Mouse (Mus musculus) embryonic facial prominence, embryonic 13.5 days (tissue): Measurements from ENCODE around the gene Foxl1. TPM values are rescaled to one million over a fixed set of nuclear protein-coding genes. Genes with fewer than 3 reads are reported as not detected.
"Not testable (repeated sequence)": the region's sequence is repeated elsewhere in the genome, so short reads cannot be mapped to it uniquely, and the experiment has no call there.

Experiments used
- ATAC-seq: fragments of 200-750 bp; cut with Nextera tagmentation; 2 replicates; pipeline ENCODE4 v1.8.0; 2017; ENCODE audit warnings: low read depth; ENCODE audit not compliant: insufficient number of reproducible peaks, insufficient read depth, low FRiP score, low TSS enrichment
- H3K27ac ChIP-seq: fragments of 300-500 bp; sonication (generic); 2 replicates; pipeline ENCODE4 v1.5.1; 2015; ENCODE audit warnings: moderate library complexity, mild to moderate bottlenecking, inconsistent platforms
- H3K27me3 ChIP-seq: fragments of 300-500 bp; sonication (generic); 2 replicates; pipeline ENCODE4 v1.6.1; 2015; ENCODE audit warnings: mild to moderate bottlenecking, inconsistent platforms
- H3K36me3 ChIP-seq: fragments of 300-500 bp; sonication (generic); 2 replicates; pipeline ENCODE4 v1.6.1; 2015; ENCODE audit warnings: mild to moderate bottlenecking, inconsistent platforms
- H3K4me1 ChIP-seq: fragments of 300-500 bp; sonication (generic); 2 replicates; pipeline ENCODE4 v1.6.1; 2015; ENCODE audit warnings: inconsistent platforms
- H3K4me2 ChIP-seq: fragments of 300-500 bp; sonication (generic); 2 replicates; pipeline ENCODE4 v1.6.1; 2015; ENCODE audit warnings: moderate library complexity, mild to moderate bottlenecking, inconsistent platforms
- H3K4me3 ChIP-seq: fragments of 300-500 bp; sonication (generic); 2 replicates; pipeline ENCODE4 v1.5.1; 2015; ENCODE audit warnings: mild to moderate bottlenecking, inconsistent platforms
- H3K9ac ChIP-seq: fragments of 300-500 bp; sonication (generic); 2 replicates; pipeline ENCODE4 v1.6.1; 2015; ENCODE audit warnings: mild to moderate bottlenecking, inconsistent platforms
- H3K9me3 ChIP-seq: fragments of 300-500 bp; sonication (generic); 2 replicates; pipeline ENCODE4 v1.6.1; 2016; ENCODE audit warnings: inconsistent platforms
- WGBS: fragments of 180-500 bp; shearing (Covaris S2); methylation state at CpG from one replicate; pipeline ENCODE4 v1.1.7; 2015; ENCODE audit warnings: mixed read lengths; 5-methylcytosine and 5-hydroxymethylcytosine counted together
- polyA plus RNA-seq: library from polyadenylated mRNA; unstranded; fragments of >200 nt; fragmentation: Nextera tagmentation; extraction: Ambion mirVana; gene quantifications from 2 replicates; pipeline ENCODE4 v1.2.1, GENCODE M21; 2015

Foxl1 gene
- polyA plus RNA-seq, 1 experiment from 2014 or later: 0.34 TPM

- peak overlapping the region; percentile 43 for H3K4me2 ChIP-seq
- peak overlapping the region; percentile 38; the same call in 1 of the 2 replicates for H3K9ac ChIP-seq
- H3K27ac ChIP-seq: no peak overlapping the region
- H3K9me3 ChIP-seq: no peaks in the 10 kb centered on the region
- ATAC-seq: no peak
- H3K4me1 ChIP-seq: peaks cover 36% of the 10 kb centered on the region
- H3K4me3 ChIP-seq: peak overlapping the region; percentile 31
- H3K36me3 ChIP-seq: no peaks in the 10 kb centered on the region
- WGBS: 2% methylated on average over 55 of the region's 55 CpGs
- peaks cover 92% of the 10 kb centered on the region for H3K27me3 ChIP-seq
These were observed 958 bp downstream of the Foxl1 start for GRCm38 (mm10) chr8:121128531-121129264.

- H3K4me1 ChIP-seq: peaks cover 36% of the 10 kb centered on the region
- H3K36me3 ChIP-seq: no peaks in the 10 kb centered on the region
- no peak overlapping the region for H3K27ac ChIP-seq
- ATAC-seq: no peak
- no peaks in the 10 kb centered on the region for H3K9me3 ChIP-seq
- H3K9ac ChIP-seq: no peak overlapping the region
- peak overlapping the region; percentile 43; the same call in 1 of the 2 replicates for H3K4me2 ChIP-seq
- H3K27me3 ChIP-seq: peaks cover 92% of the 10 kb centered on the region
- WGBS: 16% methylated on average over 16 of the region's 16 CpGs
- no peak overlapping the region for H3K4me3 ChIP-seq
These were observed 1.7 kb downstream of the Foxl1 start for GRCm38 (mm10) chr8:121129265-121129940.

- Histone ChIP-seq H3K27me3 (peaks cover 81% of the 10 kb centered on the region), H3K4me2 (no peak overlapping the region)
- 33% methylated on average over 5 of the region's 5 CpGs for WGBS
These were observed 2.8 kb downstream of the Foxl1 start for GRCm38 (mm10) chr8:121130522-121130921.

GRCm38 (mm10) chr8:121132961-121133513 is 5.3 kb downstream of the Foxl1 start:
- no peak overlapping the region for H3K4me3 ChIP-seq
- H3K36me3 ChIP-seq: no peaks in the 10 kb centered on the region
- H3K9ac ChIP-seq: no peak overlapping the region
- ATAC-seq: no peak
- no peak overlapping the region for H3K4me2 ChIP-seq
- H3K27ac ChIP-seq: no peak overlapping the region
- peaks cover 55% of the 10 kb centered on the region for H3K27me3 ChIP-seq
- WGBS: 38% methylated on average over 5 of the region's 5 CpGs
- peaks cover 11% of the 10 kb centered on the region for H3K9me3 ChIP-seq
- H3K4me1 ChIP-seq: peaks cover 24% of the 10 kb centered on the region

More at GRCm38 (mm10) chr8:121130522-121130921, 2.8 kb downstream of the Foxl1 start:
- Histone ChIP-seq H3K9me3 (no peaks in the 10 kb centered on the region), H3K9ac (no peak overlapping the region), H3K36me3 (no peaks in the 10 kb centered on the region), H3K4me3 (no peak overlapping the region), H3K4me1 (peaks cover 30% of the 10 kb centered on the region), H3K27ac (no peak overlapping the region)
- no peak for ATAC-seq

DNA sequence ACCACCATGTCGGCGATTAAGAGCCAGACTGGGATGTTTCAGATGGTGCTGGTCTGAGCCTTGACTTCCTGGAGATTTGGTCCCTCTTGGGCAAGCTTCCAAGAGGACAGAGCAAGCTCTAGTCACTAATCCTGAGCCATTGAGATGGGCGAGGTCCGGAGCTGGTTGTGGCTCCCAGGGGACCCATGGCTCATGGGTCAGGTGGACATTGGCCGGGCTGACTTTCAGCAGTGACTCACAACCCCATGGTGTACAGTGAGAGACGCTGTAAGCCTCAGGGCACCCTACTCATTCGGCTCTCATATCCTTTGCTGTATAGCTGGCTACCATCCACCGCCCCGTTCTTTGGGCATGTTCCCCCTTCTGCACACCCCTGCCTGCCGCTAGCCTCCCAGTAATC is 6.4 kb downstream of the Foxl1 start:
- Histone ChIP-seq H3K4me2 (no peak overlapping the region), H3K4me3 (no peak overlapping the region), H3K4me1 (peaks cover 13% of the 10 kb centered on the region; the same call in 1 of the 2 replicates), H3K27me3 (peaks cover 45% of the 10 kb centered on the region), H3K9me3 (peaks cover 15% of the 10 kb centered on the region), H3K27ac (no peak overlapping the region), H3K9ac (no peak overlapping the region), H3K36me3 (no peaks in the 10 kb centered on the region)
- ATAC-seq: no peak
- 88% methylated on average over 10 of the region's 10 CpGs for WGBS

- Histone ChIP-seq H3K4me1 (peaks cover 10% of the 10 kb centered on the region; the same call in 1 of the 2 replicates), H3K27me3 (peaks cover 41% of the 10 kb centered on the region), H3K4me2 (no peak overlapping the region), H3K9ac (no peak overlapping the region), H3K4me3 (no peak overlapping the region), H3K9me3 (peaks cover 15% of the 10 kb centered on the region), H3K27ac (no peak overlapping the region), H3K36me3 (no peaks in the 10 kb centered on the region)
- 88% methylated on average over 11 of the region's 11 CpGs for WGBS
- no peak for ATAC-seq
These were observed 6.8 kb downstream of the Foxl1 start for GRCm38 (mm10) chr8:121134512-121134911.

- 93% methylated on average over 6 of the region's 6 CpGs for WGBS
- H3K9ac ChIP-seq: no peak overlapping the region
- no peak overlapping the region for H3K27ac ChIP-seq
- H3K4me2 ChIP-seq: no peak overlapping the region
- H3K27me3 ChIP-seq: peaks cover 19% of the 10 kb centered on the region
- no peaks in the 10 kb centered on the region for H3K36me3 ChIP-seq
- no peak for ATAC-seq
- no peak overlapping the region for H3K4me3 ChIP-seq
- peaks cover 15% of the 10 kb centered on the region for H3K9me3 ChIP-seq
- peaks cover 10% of the 10 kb centered on the region; the same call in 1 of the 2 replicates for H3K4me1 ChIP-seq
These were observed 9.1 kb downstream of the Foxl1 start for GRCm38 (mm10) chr8:121136856-121137255.

- not testable (repeated sequence) for H3K36me3 ChIP-seq, H3K9me3 ChIP-seq, H3K27ac ChIP-seq, ATAC-seq, H3K4me1 ChIP-seq, H3K4me2 ChIP-seq, H3K4me3 ChIP-seq, H3K9ac ChIP-seq
- H3K27me3 ChIP-seq: peaks cover 13% of the 10 kb centered on the region
- WGBS: 77% methylated on average over 5 of the region's 6 CpGs
These were observed 17.9 kb downstream of the Foxl1 start for GRCm38 (mm10) chr8:121145457-121146134.

DNA sequence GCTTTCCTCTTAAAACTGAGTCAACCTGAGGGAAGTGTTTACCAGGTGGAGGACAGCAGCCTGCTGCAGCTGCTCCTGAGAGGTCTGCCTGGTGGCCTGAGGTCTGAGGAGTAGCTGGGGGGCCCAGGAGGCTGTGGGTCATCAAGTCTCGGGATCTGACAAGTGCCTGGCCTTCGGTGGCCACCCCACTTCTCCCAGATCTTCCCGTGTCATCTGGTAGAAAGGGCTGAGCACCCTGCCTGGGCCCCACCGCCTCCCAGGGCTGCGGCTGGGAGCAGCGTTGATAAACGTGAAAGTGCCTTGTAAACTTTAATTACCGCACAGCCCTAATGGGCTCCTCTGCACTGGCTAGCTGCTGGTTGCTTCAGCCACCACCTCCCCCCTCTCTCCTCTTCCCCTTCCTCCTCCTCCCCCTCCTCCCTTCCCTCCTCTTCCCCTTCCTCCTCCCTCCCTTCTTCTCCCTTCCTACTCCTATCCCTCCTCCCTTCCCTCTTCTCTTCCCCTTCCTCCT is 20.9 kb downstream of the Foxl1 start:
- Histone ChIP-seq H3K4me2 (no peak overlapping the region), H3K9me3 (no peaks in the 10 kb centered on the region), H3K9ac (no peak overlapping the region), H3K36me3 (no peaks in the 10 kb centered on the region), H3K4me3 (no peak overlapping the region), H3K4me1 (no peaks in the 10 kb centered on the region), H3K27me3 (peaks cover 3% of the 10 kb centered on the region), H3K27ac (no peak overlapping the region)
- no peak for ATAC-seq
- 24% methylated on average over 8 of the region's 8 CpGs for WGBS

- no peak overlapping the region for H3K4me3 ChIP-seq
- no peak overlapping the region for H3K4me2 ChIP-seq
- WGBS: 62% methylated on average over 12 of the region's 12 CpGs
- no peak for ATAC-seq
- no peaks in the 10 kb centered on the region for H3K36me3 ChIP-seq
- H3K9ac ChIP-seq: no peak overlapping the region
- peaks cover 4% of the 10 kb centered on the region; the same call in 1 of the 2 replicates for H3K27me3 ChIP-seq
- H3K4me1 ChIP-seq: no peaks in the 10 kb centered on the region
- no peak overlapping the region for H3K27ac ChIP-seq
- no peaks in the 10 kb centered on the region for H3K9me3 ChIP-seq
These were observed 24.7 kb downstream of the Foxl1 start for GRCm38 (mm10) chr8:121152394-121152793.

- Histone ChIP-seq H3K9ac (no peak overlapping the region), H3K36me3 (no peaks in the 10 kb centered on the region), H3K9me3 (no peaks in the 10 kb centered on the region), H3K4me2 (no peak overlapping the region), H3K27ac (no peak overlapping the region), H3K4me3 (no peak overlapping the region), H3K4me1 (no peaks in the 10 kb centered on the region; the same call in 1 of the 2 replicates), H3K27me3 (peaks cover 16% of the 10 kb centered on the region)
- ATAC-seq: no peak
- WGBS: 84% methylated on average over 7 of the region's 7 CpGs
These were observed 29.3 kb downstream of the Foxl1 start for GRCm38 (mm10) chr8:121156990-121157491.
